Mouse (Mus musculus): ENCODE data around the gene Nf2.
A peak's percentile ranks its signal among the peaks of the same experiment; 100 is the strongest.

The Nf2 gene

DNA sequence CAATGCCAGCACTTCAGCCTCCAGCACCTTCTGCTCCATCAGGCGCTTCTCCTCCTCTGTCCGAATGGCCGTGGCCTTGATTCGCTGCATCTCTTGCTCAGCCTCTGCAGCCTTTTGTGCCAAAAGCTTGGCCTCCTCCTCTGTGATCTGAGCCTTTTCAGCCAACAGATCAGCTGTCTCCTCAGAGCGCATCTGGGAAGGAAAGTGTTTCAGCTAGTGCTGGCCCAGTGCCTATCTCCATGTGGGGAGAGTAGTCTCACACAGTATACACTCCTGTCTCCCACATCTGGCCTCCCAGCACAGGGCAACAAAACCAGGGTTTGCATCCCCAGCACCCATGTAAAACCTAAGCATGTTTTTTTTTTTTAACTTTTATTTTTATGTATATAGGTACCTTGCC, 59.6 kb downstream of the Nf2 start:
- DNase-seq = no peak

GRCm38 (mm10) chr11:4784629-4785142, 64.7 kb downstream of the Nf2 start:
- no peak for DNase-seq

- DNase-seq = no peak
Observed at GRCm38 (mm10) chr11:4783116-4783515, 66.2 kb downstream of the Nf2 start.

DNA sequence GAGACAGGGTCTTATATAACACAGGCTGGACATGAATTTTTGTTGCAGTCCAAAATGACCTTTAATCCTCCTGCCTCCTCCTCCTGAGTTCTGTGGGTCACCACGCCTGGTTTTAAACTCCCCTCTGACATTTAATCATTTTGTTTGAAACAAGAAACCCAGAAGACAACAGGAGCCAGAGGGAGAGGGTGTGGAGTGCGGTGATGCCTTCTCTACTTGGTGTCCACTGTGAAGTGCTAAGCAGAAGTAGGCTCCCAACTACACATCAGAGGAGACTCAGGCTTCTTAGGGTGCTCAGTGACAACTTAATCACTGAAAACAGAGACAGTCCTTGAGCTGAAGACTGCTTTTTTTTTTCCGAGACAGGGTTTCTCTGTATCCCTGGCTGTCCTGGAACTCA, 68.4 kb downstream of the Nf2 start:
- DNase-seq = no peak

DNA sequence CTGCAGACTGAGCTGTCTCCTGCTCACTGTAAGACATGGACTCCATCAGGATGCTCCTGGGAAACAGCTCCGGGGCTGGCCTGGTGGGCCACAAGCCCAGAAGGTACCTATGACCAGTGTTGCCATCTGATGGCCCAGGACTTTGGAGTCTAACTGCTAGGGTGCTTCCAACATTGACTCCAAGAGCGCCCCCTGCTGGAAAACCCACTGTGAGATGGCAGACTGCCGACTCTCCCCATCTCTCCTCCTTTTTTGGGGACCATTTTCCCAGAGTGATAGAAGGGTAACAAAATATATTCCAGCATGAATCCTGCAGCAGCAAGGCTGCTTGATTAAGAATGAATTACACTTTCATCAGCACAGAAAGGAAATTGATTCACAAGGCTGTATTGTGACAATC, 76.4 kb downstream of the Nf2 start:
- peak; percentile 77 for DNase-seq

DNA sequence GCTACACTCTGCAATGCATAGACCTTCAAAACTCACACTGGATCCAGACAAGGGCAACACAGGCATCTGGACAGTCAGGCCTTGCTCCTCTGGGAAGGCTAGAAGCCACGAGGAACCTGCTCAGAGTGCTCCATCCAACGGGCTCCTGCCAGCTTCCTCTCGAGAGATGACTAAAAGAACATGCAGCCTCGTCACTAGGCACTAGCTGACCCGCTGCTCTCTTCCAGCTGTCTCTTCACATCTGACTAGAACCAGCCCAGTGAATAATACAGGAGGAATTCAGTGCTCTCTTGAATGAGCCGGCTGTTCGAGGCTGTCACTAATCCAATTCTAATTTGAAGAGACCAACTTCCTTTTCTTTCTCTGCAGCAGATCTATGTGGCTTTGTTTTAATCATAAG, 77.6 kb downstream of the Nf2 start:
- no peak for DNase-seq

DNA sequence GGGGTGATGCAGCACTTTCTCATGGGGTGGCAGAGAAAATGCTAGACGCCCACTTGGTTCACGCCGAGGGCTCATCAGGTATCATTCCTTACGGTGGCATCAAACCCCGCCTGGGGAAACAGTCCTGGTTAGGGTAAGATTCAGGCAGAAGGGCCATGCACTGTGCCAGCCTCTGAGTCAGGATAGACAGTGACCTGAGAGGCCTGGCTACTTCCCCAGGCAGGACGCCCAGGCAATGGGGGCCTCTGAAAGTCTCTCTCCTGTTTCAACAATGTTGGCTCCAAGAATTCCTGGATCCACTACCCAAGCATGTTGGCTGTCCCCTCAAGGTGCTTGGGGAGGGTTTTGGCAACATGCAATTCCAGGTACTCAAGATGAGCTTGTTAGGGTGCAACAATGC, 79.5 kb downstream of the Nf2 start:
- DNase-seq = no peak

GRCm38 (mm10) chr11:4769293-4769692, 80.0 kb downstream of the Nf2 start:
- no peak for DNase-seq

DNA sequence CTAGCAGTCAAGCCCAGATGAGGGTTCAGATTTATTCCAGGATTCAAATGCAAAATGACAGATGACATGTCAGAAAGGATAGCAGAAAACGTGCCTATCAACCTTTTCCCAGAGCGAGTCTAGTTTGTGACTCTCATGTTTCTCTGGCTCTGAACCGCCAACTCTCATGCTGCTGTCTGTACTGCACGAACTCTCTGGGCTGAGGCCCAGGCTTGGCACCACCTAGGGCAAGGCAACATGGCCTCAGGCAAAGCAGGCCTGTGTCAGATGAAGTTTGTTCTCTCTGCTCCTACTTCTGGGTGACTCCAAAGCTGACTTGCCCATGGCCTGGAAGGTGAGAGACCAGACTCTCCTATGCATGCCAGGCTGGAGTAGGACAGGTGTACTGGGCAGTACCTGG, 80.9 kb downstream of the Nf2 start:
- DNase-seq = no peak

- no peak for DNase-seq
Observed at GRCm38 (mm10) chr11:4764476-4764875, 84.9 kb downstream of the Nf2 start.

DNA sequence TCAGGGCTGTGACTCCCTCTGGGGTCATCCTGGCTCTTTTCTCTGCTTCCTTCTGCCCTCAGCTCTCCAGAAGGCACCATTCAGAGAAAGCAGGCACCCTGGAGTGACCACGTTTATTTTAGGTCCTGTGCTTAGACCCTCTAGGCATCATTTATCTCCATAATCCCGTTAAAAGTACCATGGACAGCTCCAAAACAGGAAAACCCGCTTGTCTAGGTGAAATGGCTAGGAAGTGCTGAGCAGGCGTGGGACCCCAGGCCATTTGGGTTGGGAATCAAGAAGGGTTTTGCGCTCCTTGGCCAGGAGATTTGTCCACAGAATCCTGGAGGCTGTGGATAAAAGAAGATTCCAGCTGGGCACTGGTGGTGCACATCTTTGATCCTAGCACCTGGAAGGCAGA, 85.7 kb downstream of the Nf2 start:
- no peak for DNase-seq

GRCm38 (mm10) chr11:4762511-4762910, 86.8 kb downstream of the Nf2 start:
- DNase-seq = no peak

DNA sequence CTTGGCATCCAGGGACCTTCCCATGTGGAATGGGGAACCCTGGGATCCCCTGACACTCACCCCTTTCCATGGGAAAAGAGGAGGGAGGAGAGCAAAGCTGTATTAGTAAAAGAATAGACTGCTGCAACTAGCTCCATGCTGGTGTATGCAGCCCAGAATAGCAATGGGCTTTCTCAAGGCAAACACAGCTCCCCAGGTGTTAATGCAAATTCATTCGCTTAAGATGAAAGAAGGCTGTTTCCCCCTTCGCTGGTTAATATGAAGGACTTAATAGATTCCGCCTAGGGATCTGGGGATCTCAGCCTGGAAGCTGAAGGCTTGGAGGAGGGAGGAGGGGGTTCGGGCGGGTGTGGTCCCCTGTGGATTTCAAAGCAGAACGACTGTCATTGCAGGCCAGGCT, 87.3 kb downstream of the Nf2 start:
- no peak for DNase-seq

GRCm38 (mm10) chr11:4760438-4760837, 88.9 kb downstream of the Nf2 start:
- no peak for DNase-seq

DNA sequence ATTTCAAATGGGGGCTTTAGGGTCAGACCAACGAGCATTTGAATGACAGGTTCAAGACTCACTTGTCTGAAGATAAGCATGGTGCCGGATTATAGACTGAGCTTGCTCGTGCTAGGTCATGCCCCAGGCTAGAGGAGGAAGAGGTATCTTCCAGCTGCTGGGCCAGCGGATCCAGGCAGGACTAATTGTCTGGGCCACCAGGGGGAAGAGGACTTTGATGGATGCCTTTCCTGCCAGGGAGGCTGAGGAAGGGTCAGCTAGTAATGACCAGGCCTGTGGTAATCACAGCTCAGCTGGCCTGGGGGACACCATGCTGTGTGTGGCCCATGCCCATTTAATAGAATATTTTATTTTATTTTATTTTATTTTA, 91.6 kb downstream of the Nf2 start:
- DNase-seq = no peak

DNA sequence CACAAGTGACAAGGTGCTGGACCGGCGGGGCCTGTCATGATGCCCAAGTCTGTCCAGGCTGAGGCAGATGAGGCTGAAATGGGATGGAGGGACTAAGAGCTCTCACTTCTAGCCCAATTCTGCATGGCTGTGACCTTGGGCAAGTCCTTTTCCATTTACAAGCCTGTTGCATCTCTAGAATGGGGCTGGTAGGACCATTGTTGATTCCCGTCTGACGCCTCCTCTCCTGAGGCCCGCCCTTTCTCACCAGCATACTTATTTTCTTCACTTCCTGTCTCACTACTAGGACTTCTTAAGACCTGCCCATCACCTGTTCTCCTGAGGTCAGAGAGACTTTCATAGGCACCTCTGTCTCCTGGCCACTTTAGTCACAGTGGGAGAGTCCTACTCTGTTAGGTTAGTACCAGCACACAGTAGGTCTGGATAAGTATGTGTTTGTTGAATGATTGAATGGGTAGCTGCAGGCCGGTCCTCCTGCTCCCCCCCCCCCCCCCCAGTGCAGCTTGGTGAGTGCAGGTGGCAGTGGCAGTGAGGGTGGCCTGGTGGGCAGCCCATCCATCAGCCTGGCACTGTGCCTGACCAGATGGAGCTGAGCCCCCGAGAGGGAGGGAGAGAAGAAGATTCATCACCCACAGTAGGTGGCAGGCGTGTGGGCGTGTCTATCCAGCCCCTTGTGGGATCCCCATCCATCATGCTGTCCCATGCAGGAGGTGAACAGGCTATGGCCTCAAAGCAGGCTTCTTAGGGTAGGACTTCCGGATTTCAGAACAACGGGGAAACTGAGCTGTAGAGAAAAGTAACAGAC, 92.2 kb downstream of the Nf2 start:
- no peak for DNase-seq

DNA sequence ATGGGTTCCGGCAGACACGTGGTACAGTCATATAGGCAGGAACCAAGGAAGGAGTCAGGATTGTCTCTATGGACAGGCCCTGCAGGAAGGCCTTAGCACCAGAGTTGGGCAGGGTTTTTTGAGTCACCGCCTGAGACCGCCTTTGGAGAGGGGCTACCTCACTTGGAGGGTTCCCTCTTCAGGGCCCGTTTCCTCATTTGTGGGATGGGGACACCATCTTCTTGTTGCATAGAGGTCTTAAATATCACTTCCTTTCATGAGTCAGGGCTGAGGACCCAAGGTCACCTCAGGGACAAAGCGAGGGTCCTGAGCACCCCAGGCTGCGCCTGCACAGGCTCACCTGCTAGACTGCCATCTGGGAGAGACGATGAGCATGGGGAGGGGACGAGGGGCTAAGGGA, 92.9 kb downstream of the Nf2 start:
- no peak for DNase-seq

- no peak for DNase-seq
Observed at GRCm38 (mm10) chr11:4754867-4755266, 94.5 kb downstream of the Nf2 start.

DNA sequence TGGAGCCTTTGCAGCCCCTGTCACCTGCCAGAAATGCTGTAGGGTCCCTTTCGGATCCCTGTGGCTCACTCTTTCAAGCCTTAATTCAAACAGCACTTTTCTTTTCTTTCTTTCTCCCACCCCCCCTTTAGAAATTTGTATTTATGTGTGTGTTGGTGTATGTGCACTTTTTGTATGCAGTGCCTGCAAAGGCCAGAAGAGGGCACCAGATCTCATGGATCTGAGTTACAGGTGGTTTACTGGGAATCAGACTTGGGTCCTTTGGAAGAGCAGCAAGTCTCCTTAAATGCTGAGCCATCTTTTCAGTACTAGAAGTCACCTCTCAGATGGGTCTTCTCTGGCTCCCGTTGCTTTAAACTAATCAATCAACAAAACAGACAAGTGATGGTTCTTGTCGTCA, 95.3 kb downstream of the Nf2 start:
- no peak for DNase-seq

GRCm38 (mm10) chr11:4752836-4753235, 96.5 kb downstream of the Nf2 start:
- DNase-seq = no peak

DNA sequence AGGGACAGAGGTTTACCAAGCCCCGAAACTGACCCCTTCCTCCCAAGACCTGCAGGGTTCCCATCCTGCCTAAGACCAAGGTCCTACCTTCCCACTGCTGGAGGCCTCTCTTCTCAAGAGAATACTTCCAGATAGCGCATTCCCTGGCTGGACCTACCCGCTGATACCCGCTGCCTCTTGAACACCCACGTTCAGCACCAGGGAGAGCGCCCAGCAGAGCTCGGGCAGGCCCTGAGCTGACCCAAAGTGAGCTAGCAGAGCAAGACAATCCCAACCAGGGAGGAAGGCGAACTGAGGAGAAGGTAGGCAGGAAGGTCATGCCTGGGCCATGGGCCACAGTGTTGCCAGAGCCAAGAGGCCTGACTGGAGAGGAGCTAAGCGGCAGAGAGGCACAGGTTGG, 99.1 kb downstream of the Nf2 start:
- DNase-seq = no peak

GRCm38 (mm10) chr11:4747285-4747684, 102.1 kb downstream of the Nf2 start:
- no peak for DNase-seq

- no peak for DNase-seq
Observed at GRCm38 (mm10) chr11:4746733-4747132, 102.6 kb downstream of the Nf2 start, which contains the start of gene Cabp7. Gene Cabp7, minus strand, starts transcription at chr11:4746778.

- no peak for DNase-seq
Observed at GRCm38 (mm10) chr11:4745969-4746368, 103.4 kb downstream of the Nf2 start.

GRCm38 (mm10) chr11:4744691-4745090, 104.6 kb downstream of the Nf2 start:
- DNase-seq = no peak
